Mouse (Mus musculus): ENCODE measurements at regions not wholly inside any gene's neighbourhood (a gene's known extent, or its start where the extent isn't known, plus 50 kb on each side); places are given as distances from the start of the nearest gene placed in this dataset.

DNA sequence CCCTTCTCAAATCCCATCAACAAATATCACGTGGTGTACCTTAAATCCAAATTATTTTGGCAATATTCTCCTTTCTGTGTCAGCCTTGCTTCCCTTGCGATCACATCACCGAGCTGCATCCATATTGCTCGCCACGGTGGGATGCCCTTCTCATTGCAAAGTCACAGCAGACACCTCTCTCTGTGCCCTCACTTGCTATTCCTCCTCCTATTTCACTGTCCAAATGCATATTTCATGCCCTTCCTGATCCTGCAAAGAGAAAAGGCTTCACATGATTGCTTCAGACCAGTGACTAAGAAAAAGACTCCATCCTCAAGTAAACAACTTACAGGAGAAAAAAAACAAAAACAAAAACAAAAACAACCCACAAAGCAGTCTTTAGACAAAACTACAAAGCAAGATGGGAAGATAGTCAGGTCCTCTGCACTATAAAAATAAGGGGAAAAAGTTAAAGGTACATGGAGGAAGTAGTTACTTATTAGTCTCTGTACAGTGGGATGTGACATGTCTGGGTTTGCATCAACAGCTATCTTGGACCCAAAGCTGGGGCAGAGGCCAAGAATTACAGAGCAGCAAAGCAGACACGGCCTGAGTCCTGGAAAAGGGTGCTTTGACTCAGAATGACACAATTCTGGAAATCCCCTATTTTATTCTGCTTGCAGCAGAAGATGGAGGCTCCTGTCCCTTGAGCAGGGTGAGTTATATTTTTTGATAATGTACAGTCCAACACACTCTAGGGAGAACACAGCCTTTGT is 349.3 kb downstream of the Zfp619 start:
- WGBS = 69% methylated on average over 6 of the region's 6 CpGs
- no peak overlapping the region for H3K9ac ChIP-seq (replicated peaks; ENCODE audit: low read depth, low read length)

DNA sequence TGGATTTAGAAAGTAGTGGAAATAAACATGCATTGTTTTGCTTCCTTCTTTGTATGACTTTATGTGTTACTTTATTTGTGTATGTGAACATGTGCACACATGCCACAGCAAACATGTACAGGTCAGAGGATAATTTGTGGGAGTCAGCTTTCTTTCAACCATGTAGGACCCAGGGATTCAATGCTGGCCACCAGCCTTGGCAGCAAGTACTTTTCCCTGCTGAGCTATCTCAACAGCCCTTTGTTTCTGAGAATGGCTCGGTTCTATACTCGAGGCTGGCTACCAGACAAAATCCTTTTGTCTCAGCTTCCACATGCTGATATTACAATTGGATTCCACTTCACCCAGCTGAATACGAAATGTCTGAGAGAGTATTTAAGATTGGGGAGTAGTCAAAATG is 349.9 kb downstream of the Zfp619 start:
- H3K9me3 ChIP-seq (ENCODE audit: control insufficient read depth, low read length) = no peaks in the 10 kb centered on the region
- H3K4me1 ChIP-seq (ENCODE audit: control insufficient read depth, insufficient read depth, low read length) = no peaks in the 10 kb centered on the region
- ATAC-seq (ENCODE audit: low read depth) = no peak; the same call in 1 of the 2 replicates
- H3K9ac ChIP-seq (replicated peaks; ENCODE audit: low read depth, low read length) = no peak overlapping the region
- H3K4me3 ChIP-seq (ENCODE audit: low read depth, low read length) = no peak overlapping the region
- no peak overlapping the region for H3K4me2 ChIP-seq (ENCODE audit: low read depth, low read length)
- WGBS = 11% methylated on average over 3 of the region's 3 CpGs
- no peaks in the 10 kb centered on the region for H3K27me3 ChIP-seq (ENCODE audit: control insufficient read depth, insufficient read depth, low read length)
- no peak overlapping the region for H3K27ac ChIP-seq (ENCODE audit: low read depth, low read length)
- no peaks in the 10 kb centered on the region for H3K36me3 ChIP-seq (ENCODE audit: control insufficient read depth, insufficient read depth, low read length)

More for the DNA sequence above, 349.3 kb downstream of the Zfp619 start:
- Histone ChIP-seq H3K4me1 (ENCODE audit: control insufficient read depth, insufficient read depth, low read length) (no peaks in the 10 kb centered on the region), H3K27ac (ENCODE audit: low read depth, low read length) (no peak overlapping the region), H3K4me3 (ENCODE audit: low read depth, low read length) (no peak overlapping the region), H3K4me2 (ENCODE audit: low read depth, low read length) (no peak overlapping the region), H3K36me3 (ENCODE audit: control insufficient read depth, insufficient read depth, low read length) (no peaks in the 10 kb centered on the region), H3K9me3 (ENCODE audit: control insufficient read depth, low read length) (no peaks in the 10 kb centered on the region), H3K27me3 (ENCODE audit: control insufficient read depth, insufficient read depth, low read length) (no peaks in the 10 kb centered on the region)
- ATAC-seq (ENCODE audit: low read depth) = no peak

DNA sequence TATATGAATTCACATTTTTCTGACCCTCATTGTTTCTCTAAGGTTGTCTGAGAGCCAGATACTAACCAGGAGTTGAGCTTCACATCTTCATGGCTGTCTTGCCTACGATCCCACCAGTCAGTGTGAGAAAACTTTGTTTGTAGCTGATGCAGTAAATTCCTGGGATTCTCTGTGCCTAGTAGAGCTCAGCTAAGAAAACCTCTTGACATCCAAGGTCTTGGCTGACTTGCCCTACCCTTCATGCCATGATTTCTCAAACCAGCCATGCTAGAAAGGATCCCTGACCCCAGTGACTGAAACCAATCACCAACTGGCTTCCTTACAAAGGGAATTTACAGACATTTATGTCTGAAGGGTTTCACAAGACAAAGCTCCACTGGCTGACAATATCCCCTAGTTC is 364.5 kb downstream of the Zfp619 start:
- Histone ChIP-seq H3K4me2 (ENCODE audit: low read depth, low read length) (no peak overlapping the region), H3K27me3 (ENCODE audit: control insufficient read depth, insufficient read depth, low read length) (no peaks in the 10 kb centered on the region), H3K27ac (ENCODE audit: low read depth, low read length) (no peak overlapping the region), H3K4me1 (ENCODE audit: control insufficient read depth, insufficient read depth, low read length) (no peaks in the 10 kb centered on the region), H3K9ac (replicated peaks; ENCODE audit: low read depth, low read length) (no peak overlapping the region), H3K36me3 (ENCODE audit: control insufficient read depth, insufficient read depth, low read length) (no peaks in the 10 kb centered on the region), H3K9me3 (ENCODE audit: control insufficient read depth, low read length) (no peaks in the 10 kb centered on the region), H3K4me3 (ENCODE audit: low read depth, low read length) (no peak overlapping the region)
- WGBS = 67% methylated on average over 1 of the region's 1 CpGs
- no peak for ATAC-seq (ENCODE audit: low read depth)

DNA sequence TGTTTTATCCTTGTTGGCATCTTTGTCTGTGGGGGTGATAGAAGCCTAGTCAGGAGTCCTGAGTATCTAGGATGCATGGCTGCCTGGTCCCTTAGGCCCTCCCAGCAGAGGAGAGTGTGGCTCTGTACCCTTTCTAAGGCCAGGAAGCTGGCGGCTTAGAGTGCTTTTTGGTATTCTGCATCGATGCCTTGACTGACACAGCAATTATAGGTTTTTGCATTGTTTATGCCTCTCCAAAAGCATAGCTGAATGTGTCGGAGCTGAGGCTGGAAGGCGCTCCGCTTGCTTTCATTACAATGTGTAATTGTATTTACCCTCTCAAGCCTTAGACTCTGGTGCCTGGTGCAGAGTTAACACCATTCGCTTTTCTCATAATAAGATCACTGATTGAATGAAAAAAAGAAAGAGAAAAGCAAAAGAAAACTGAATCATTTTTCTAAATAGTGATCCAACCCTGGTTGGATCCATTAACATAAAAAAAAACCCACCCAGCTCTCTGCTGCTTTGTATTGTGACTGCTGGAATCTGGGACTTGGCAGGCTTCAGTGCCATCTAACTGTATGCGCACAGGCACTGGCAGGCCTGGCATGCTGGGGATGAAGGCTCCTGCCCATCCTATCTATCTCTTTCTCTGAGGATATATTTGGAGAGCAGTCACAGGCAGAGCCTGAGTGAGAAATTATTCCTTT is 376.8 kb downstream of the Zfp619 start:
- no peak for ATAC-seq (ENCODE audit: low read depth)
- WGBS = 68% methylated on average over 7 of the region's 7 CpGs
- H3K27me3 ChIP-seq (ENCODE audit: control insufficient read depth, insufficient read depth, low read length) = no peaks in the 10 kb centered on the region
- no peaks in the 10 kb centered on the region for H3K9me3 ChIP-seq (ENCODE audit: control insufficient read depth, low read length)
- H3K4me3 ChIP-seq (ENCODE audit: low read depth, low read length) = no peak overlapping the region
- H3K4me2 ChIP-seq (ENCODE audit: low read depth, low read length) = no peak overlapping the region
- H3K9ac ChIP-seq (replicated peaks; ENCODE audit: low read depth, low read length) = no peak overlapping the region
- no peaks in the 10 kb centered on the region for H3K36me3 ChIP-seq (ENCODE audit: control insufficient read depth, insufficient read depth, low read length)
- no peaks in the 10 kb centered on the region for H3K4me1 ChIP-seq (ENCODE audit: control insufficient read depth, insufficient read depth, low read length)
- H3K27ac ChIP-seq (ENCODE audit: low read depth, low read length) = no peak overlapping the region

DNA sequence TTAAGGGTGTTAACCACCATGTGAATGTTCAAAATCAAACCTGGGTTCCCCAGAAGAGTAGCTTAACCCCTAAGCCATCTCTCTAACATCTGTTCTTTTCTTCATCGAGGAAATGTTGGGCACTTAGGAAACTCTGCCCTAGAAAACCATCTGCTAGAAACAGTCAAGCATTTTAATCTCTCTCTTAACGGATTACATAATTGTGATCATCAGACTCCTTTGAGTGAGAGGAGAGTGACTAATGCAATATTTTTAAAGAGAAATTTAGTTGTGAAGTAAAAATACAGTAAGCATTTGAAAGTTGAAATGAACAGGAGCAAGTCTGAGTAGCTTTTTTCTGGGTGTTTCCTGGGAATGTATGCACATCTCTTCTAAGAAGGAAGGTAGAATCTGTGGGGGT is 379.4 kb downstream of the Zfp619 start:
- no peaks in the 10 kb centered on the region for H3K36me3 ChIP-seq (ENCODE audit: control insufficient read depth, insufficient read depth, low read length)
- no peaks in the 10 kb centered on the region for H3K4me1 ChIP-seq (ENCODE audit: control insufficient read depth, insufficient read depth, low read length)
- H3K27me3 ChIP-seq (ENCODE audit: control insufficient read depth, insufficient read depth, low read length) = no peaks in the 10 kb centered on the region
- no peak overlapping the region for H3K9ac ChIP-seq (replicated peaks; ENCODE audit: low read depth, low read length)
- no peak for ATAC-seq (ENCODE audit: low read depth)
- WGBS = 90% methylated on average over 2 of the region's 2 CpGs
- H3K4me3 ChIP-seq (ENCODE audit: low read depth, low read length) = no peak overlapping the region
- no peak overlapping the region for H3K4me2 ChIP-seq (ENCODE audit: low read depth, low read length)
- H3K9me3 ChIP-seq (ENCODE audit: control insufficient read depth, low read length) = no peaks in the 10 kb centered on the region
- no peak overlapping the region for H3K27ac ChIP-seq (ENCODE audit: low read depth, low read length)

DNA sequence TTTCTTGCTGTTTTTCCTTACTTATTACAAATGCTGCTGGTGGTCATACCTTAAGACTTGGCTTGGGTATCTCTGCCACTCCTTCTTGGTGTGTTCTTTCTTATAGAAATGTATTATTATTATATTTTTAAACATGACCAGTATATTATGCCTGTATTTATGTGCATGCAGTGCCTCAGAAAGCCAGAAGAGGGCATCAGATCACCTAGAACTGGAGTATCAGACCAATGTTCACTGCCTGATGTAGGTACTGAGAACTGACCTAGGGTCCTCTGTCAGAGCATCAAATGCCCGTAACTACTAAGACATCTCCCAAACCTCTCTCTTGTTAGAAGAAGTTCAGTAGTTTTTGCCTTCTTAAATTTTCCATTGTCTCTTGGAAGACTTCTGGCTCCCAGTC is 380.7 kb downstream of the Zfp619 start:
- Histone ChIP-seq H3K27me3 (ENCODE audit: control insufficient read depth, insufficient read depth, low read length) (no peaks in the 10 kb centered on the region), H3K27ac (ENCODE audit: low read depth, low read length) (no peak overlapping the region), H3K9ac (replicated peaks; ENCODE audit: low read depth, low read length) (no peak overlapping the region), H3K4me1 (ENCODE audit: control insufficient read depth, insufficient read depth, low read length) (no peaks in the 10 kb centered on the region), H3K36me3 (ENCODE audit: control insufficient read depth, insufficient read depth, low read length) (no peaks in the 10 kb centered on the region), H3K4me3 (ENCODE audit: low read depth, low read length) (no peak overlapping the region), H3K9me3 (ENCODE audit: control insufficient read depth, low read length) (no peaks in the 10 kb centered on the region), H3K4me2 (ENCODE audit: low read depth, low read length) (no peak overlapping the region)
- ATAC-seq (ENCODE audit: low read depth) = no peak
- WGBS = 97% methylated on average over 1 of the region's 1 CpGs

DNA sequence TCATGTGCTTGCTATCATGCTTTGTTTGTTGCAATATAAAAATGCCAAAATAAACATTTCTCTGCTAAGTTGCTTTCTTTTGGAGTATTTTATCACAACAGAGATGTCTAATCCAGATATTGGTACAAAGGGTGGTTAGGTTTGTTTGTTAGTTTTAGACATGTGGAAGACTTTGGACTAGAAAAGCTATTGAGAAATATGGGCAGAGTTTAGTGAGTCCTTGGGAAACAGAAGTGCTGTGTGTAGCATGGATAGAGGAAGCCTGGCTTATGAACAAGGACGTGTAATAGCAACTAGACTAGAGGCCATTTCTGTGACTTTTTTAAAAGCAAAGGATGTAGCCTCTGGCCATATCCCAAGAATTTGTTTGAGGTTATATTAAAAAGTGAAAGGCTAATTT is 416.4 kb downstream of the Zfp619 start:
- no peak for ATAC-seq (ENCODE audit: low read depth)

DNA sequence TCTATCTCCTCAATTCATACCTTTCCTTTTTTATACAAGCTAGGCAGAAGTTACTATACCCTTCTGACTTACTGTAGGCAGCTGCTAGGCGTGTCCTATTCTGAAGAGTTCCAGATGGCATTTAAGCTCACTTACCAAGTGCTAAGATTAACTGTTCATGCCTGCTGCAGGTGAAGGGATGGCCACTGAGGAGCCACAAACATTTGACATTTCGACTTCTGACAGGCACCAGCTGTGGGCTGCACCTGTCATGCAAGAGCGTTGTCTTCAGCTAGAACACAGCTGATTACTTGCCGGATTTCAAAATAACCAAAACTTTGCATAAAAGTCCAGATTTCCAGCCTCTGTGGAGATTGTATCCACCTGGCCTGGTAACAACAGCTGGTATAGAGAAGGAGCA is 419.7 kb downstream of the Zfp619 start:
- no peak for ATAC-seq (ENCODE audit: low read depth)
- Histone ChIP-seq H3K4me1 (ENCODE audit: control insufficient read depth, insufficient read depth, low read length) (no peaks in the 10 kb centered on the region), H3K9ac (replicated peaks; ENCODE audit: low read depth, low read length) (no peak overlapping the region), H3K27me3 (ENCODE audit: control insufficient read depth, insufficient read depth, low read length) (no peaks in the 10 kb centered on the region), H3K4me3 (ENCODE audit: low read depth, low read length) (no peak overlapping the region), H3K9me3 (ENCODE audit: control insufficient read depth, low read length) (no peaks in the 10 kb centered on the region), H3K36me3 (ENCODE audit: control insufficient read depth, insufficient read depth, low read length) (no peaks in the 10 kb centered on the region), H3K27ac (ENCODE audit: low read depth, low read length) (no peak overlapping the region), H3K4me2 (ENCODE audit: low read depth, low read length) (no peak overlapping the region)
- 86% methylated on average over 4 of the region's 4 CpGs for WGBS

More for the DNA sequence above, 416.4 kb downstream of the Zfp619 start:
- Histone ChIP-seq H3K36me3 (ENCODE audit: control insufficient read depth, insufficient read depth, low read length) (no peaks in the 10 kb centered on the region), H3K9me3 (ENCODE audit: control insufficient read depth, low read length) (no peaks in the 10 kb centered on the region), H3K27me3 (ENCODE audit: control insufficient read depth, insufficient read depth, low read length) (no peaks in the 10 kb centered on the region), H3K4me3 (ENCODE audit: low read depth, low read length) (no peak overlapping the region), H3K4me1 (ENCODE audit: control insufficient read depth, insufficient read depth, low read length) (no peaks in the 10 kb centered on the region), H3K27ac (ENCODE audit: low read depth, low read length) (no peak overlapping the region), H3K4me2 (ENCODE audit: low read depth, low read length) (no peak overlapping the region), H3K9ac (replicated peaks; ENCODE audit: low read depth, low read length) (no peak overlapping the region)
- 80% methylated on average over 1 of the region's 1 CpGs for WGBS

DNA sequence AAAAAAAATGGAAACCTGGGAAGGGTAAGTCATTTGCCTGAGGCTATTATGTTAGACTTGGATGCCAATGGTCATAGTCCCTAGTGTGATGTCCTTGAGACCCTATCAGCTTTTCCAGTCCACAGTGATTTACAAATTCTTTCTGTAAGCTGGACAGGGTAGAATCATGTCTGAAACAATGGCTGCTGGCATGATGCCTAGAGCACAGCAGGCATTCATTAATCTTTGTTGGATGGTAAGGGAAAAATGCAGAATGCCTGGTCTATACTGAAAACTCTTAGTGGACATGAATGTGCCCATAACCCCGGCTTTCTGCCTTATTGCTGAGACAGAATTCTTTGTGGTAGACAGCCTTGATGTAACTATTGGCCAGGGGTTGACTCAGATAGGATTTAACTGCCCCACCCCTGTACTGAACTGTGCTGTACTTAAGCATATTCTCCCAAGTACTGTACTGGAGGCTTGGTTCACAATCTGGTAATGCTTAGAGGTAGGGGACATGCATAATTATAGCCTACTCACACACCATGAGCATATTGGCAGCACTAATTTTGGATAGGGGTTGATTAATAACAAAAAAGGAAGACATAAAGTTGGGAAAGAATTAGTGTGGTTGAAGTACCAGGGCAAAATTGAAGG is 424.8 kb downstream of the Zfp619 start:
- no peaks in the 10 kb centered on the region for H3K36me3 ChIP-seq (ENCODE audit: control insufficient read depth, insufficient read depth, low read length)
- H3K27me3 ChIP-seq (ENCODE audit: control insufficient read depth, insufficient read depth, low read length) = no peaks in the 10 kb centered on the region
- H3K9me3 ChIP-seq (ENCODE audit: control insufficient read depth, low read length) = no peaks in the 10 kb centered on the region
- no peak overlapping the region for H3K27ac ChIP-seq (ENCODE audit: low read depth, low read length)
- 53% methylated on average over 1 of the region's 1 CpGs for WGBS
- ATAC-seq (ENCODE audit: low read depth) = peak; percentile 55; the same call in 1 of the 2 replicates
- no peak overlapping the region for H3K4me3 ChIP-seq (ENCODE audit: low read depth, low read length)
- no peak overlapping the region for H3K9ac ChIP-seq (replicated peaks; ENCODE audit: low read depth, low read length)
- no peaks in the 10 kb centered on the region for H3K4me1 ChIP-seq (ENCODE audit: control insufficient read depth, insufficient read depth, low read length)
- H3K4me2 ChIP-seq (ENCODE audit: low read depth, low read length) = no peak overlapping the region

All from neural tube, embryonic 14.5 days (tissue).